Mouse (Mus musculus): Measurements from ENCODE around the gene Xrcc1.

DNA sequence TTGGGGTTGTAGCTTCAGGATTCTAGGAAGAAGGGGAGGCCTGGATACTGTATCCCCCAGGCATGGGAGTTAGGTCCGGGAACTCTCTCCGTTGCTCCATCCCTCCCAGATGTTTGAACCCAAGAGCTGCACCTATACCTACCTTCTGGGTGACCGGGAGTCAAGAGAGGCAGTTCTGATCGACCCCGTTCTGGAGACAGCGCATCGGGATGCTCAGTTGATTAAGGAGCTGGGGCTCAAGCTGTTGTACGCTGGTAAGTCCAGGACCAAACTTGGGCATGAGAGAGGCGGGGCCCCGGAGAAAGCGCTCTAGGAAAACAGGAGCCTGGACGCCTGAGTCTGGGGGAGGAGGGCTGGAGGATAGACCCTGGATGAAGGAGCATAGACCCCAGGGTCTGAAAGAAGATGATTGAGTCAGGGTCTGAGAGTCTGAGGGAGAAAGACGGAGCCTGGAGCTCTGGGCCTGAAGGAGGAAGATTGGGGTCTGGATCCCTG, 48.3 kb downstream of the Xrcc1 start:
- TF ChIP-seq CTCF (IDR thresholded peaks at IDR 0.05; ENCODE audit: borderline replicate concordance, extremely low read depth, insufficient read depth, insufficient read length) (no peak), POLR2A (IDR thresholded peaks at IDR 0.05; ENCODE audit: borderline replicate concordance, extremely low read depth, insufficient read depth, insufficient read length, poor library complexity, severe bottlenecking) (no peak)

Measured in brain, embryonic 14.5 days (tissue).